ENCODE assay signal across 10 mouse cellular contexts in the genomic region with DNA sequence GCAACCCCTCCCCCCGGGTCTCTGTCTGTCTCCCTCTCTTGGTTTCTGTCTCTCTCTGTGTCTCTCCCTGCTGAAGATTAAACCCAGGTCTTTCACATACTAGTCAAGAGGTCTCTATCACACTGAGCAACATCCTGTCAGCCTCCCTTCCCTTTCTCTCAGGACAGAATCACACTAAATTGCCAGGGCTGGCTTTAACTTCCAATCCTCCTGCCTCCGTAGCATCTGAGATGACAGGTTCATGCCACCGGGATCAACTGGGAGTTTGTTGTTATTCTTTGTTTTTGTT. TPM values are rescaled to one million over a fixed set of nuclear protein-coding genes. Genes with fewer than 3 reads are reported as not detected.
DNase-seq lines count a peak whose midpoint lies in the region; ATAC-seq and TF ChIP-seq lines count a peak whose summit lies in the region.
"Had no signal": no experiment of that assay in that cellular context is flagged by ENCODE, and none has a peak within 500 bp of the region (broad histone marks: within the 10 kb centered on the region; RNA-seq: fewer than 3 reads in every experiment).

No protein-coding gene starts in this region.

- no peak for TF ChIP-seq CTCF in thymus, adult 2 months (IDR thresholded peaks at IDR 0.05; ENCODE audit: borderline replicate concordance, control insufficient read depth, extremely low read depth, insufficient read depth, low read length, poor library complexity)

- H3K27me3 ChIP-seq in hindbrain, embryonic 10.5 days (ENCODE audit: insufficient read depth, poor library complexity, severe bottlenecking): peaks cover 21% of the 10 kb centered on the region
- H3K27me3 ChIP-seq in hindbrain, embryonic 13.5 days: peaks cover 24% of the 10 kb centered on the region
- H3K27me3 ChIP-seq in thymus, adult 2 months (ENCODE audit: control insufficient read depth, insufficient read depth, low read length): no peaks in the 10 kb centered on the region
- no peaks in the 10 kb centered on the region for H3K27me3 ChIP-seq in intestine, embryonic 15.5 days (replicated peaks)

- WGBS in hindbrain, embryonic 10.5 days: 47% methylated on average over 3 of the region's 3 CpGs
- 63% methylated on average over 3 of the region's 3 CpGs for WGBS in hindbrain, embryonic 13.5 days
- WGBS in thymus, adult 2 months: 48% methylated on average over 3 of the region's 3 CpGs
- WGBS in intestine, embryonic 15.5 days: 51% methylated on average over 3 of the region's 3 CpGs

- no peak overlapping the region for H3K9ac ChIP-seq in hindbrain, embryonic 13.5 days
- no peak overlapping the region for H3K9ac ChIP-seq in intestine, embryonic 15.5 days

- H3K9me3 ChIP-seq in hindbrain, embryonic 10.5 days: no peaks in the 10 kb centered on the region
- no peaks in the 10 kb centered on the region for H3K9me3 ChIP-seq in hindbrain, embryonic 13.5 days
- H3K9me3 ChIP-seq in intestine, embryonic 15.5 days: no peaks in the 10 kb centered on the region

- H3K36me3 ChIP-seq in hindbrain, embryonic 10.5 days: no peaks in the 10 kb centered on the region
- no peaks in the 10 kb centered on the region for H3K36me3 ChIP-seq in hindbrain, embryonic 13.5 days
- H3K36me3 ChIP-seq in thymus, adult 2 months (ENCODE audit: control insufficient read depth, insufficient read depth, low read length): no peaks in the 10 kb centered on the region
- H3K36me3 ChIP-seq in intestine, embryonic 15.5 days: no peaks in the 10 kb centered on the region

- 0 out of 2 replicates have a peak overlapping the region, but pooled peaks have one; percentile 20 for H3K4me3 ChIP-seq in hindbrain, embryonic 10.5 days
- no peak overlapping the region for H3K4me3 ChIP-seq in hindbrain, embryonic 13.5 days
- no peak overlapping the region for H3K4me3 ChIP-seq in thymus, adult 2 months (ENCODE audit: control insufficient read depth, insufficient read depth, low read length)
- no peak overlapping the region for H3K4me3 ChIP-seq in intestine, embryonic 15.5 days (replicated peaks)
- H3K4me3 ChIP-seq: erythroblast, embryonic 14.5 days had no signal

- peak overlapping the region; percentile 78; the same call in 1 of the 2 replicates for H3K27ac ChIP-seq in hindbrain, embryonic 10.5 days
- no peak overlapping the region for H3K27ac ChIP-seq in hindbrain, embryonic 13.5 days
- peak overlapping the region; percentile 63 for H3K27ac ChIP-seq in thymus, adult 2 months (ENCODE audit: control insufficient read depth, insufficient read depth, low read length)
- H3K27ac ChIP-seq in intestine, embryonic 15.5 days: peak overlapping the region; percentile 91

- no peak overlapping the region for H3K4me2 ChIP-seq in hindbrain, embryonic 13.5 days
- peak overlapping the region; percentile 35; the same call in 1 of the 2 replicates for H3K4me2 ChIP-seq in intestine, embryonic 15.5 days (replicated peaks)

- peaks cover 34% of the 10 kb centered on the region for H3K4me1 ChIP-seq in hindbrain, embryonic 10.5 days (replicated peaks)
- peaks cover 19% of the 10 kb centered on the region for H3K4me1 ChIP-seq in hindbrain, embryonic 13.5 days (replicated peaks)
- peaks cover 41% of the 10 kb centered on the region for H3K4me1 ChIP-seq in thymus, adult 2 months (replicated peaks; ENCODE audit: control insufficient read depth, insufficient read depth, low read length)
- H3K4me1 ChIP-seq in intestine, embryonic 15.5 days (replicated peaks): peaks cover 36% of the 10 kb centered on the region

- ATAC-seq in hindbrain, embryonic 13.5 days (ENCODE audit: low FRiP score): no peak
- no peak for ATAC-seq in intestine, embryonic 15.5 days
- no peak for ATAC-seq in granulocyte monocyte progenitor cell, adult 5-6 weeks (replicated peaks; ENCODE audit: poor library complexity, severe bottlenecking)

- no peak for TF ChIP-seq POLR2A in thymus, adult 2 months (IDR thresholded peaks at IDR 0.05; ENCODE audit: control insufficient read depth, extremely low read depth, insufficient read depth, low read length, poor library complexity)

- no peak for DNase-seq in hindbrain, embryonic 10.5 days (ENCODE audit: low spot score)
- DNase-seq in thymus, adult 2 months: peak; percentile 21
- DNase-seq in thymus, postnatal 0 days (ENCODE audit: low spot score): no peak
- no peak for DNase-seq in natural killer cell, adult 2 months (ENCODE audit: low spot score in 2 of 2)
- no peak for DNase-seq in frontal cortex, postnatal 10 days (ENCODE audit: low spot score in 2 of 2)
- DNase-seq: kidney, adult 9 months had no signal

RNA-seq across cellular contexts. Expression of a gene that starts 20.3 kb away (rescaled TPM):
- polyA plus RNA-seq in hindbrain, embryonic 10.5 days (2016; fragmentation: Nextera tagmentation; extraction: Ambion mirVana): 14,349 and 15,462 TPM in 2 replicates
- 17,657 and 17,716 TPM in 2 replicates for polyA plus RNA-seq in hindbrain, embryonic 13.5 days (2015; fragmentation: Nextera tagmentation; extraction: Ambion mirVana)
- 6,903 and 9,637 TPM in 2 replicates for polyA plus RNA-seq in thymus, adult 2 months (2012; rRNA removed)
- 27,108 and 27,970 TPM in 2 replicates for polyA plus RNA-seq in thymus, postnatal 0 days (2015; fragmentation: Nextera tagmentation; extraction: Ambion mirVana)
- 14,579 and 17,104 TPM in 2 replicates for polyA plus RNA-seq in intestine, embryonic 15.5 days (2015; fragmentation: Nextera tagmentation; extraction: Ambion mirVana)
- total RNA-seq in granulocyte monocyte progenitor cell, adult 5-6 weeks (2014; fragmentation: Nextera tagmentation): 2,571 and 3,677 TPM in 2 replicates
- 2,475 and 4,369 TPM in 2 replicates for total RNA-seq in granulocyte monocyte progenitor cell, adult 5-6 weeks (2017)

RNA-seq across cellular contexts. Expression of a gene that starts 31.7 kb away (rescaled TPM):
- 23.8 and 24.2 TPM in 2 replicates for polyA plus RNA-seq in hindbrain, embryonic 10.5 days (2016; fragmentation: Nextera tagmentation; extraction: Ambion mirVana)
- 36.6 and 36.9 TPM in 2 replicates for polyA plus RNA-seq in hindbrain, embryonic 13.5 days (2015; fragmentation: Nextera tagmentation; extraction: Ambion mirVana)
- 25.8 and 29.9 TPM in 2 replicates for polyA plus RNA-seq in thymus, adult 2 months (2012; rRNA removed)
- 4.7 and 5.9 TPM in 2 replicates for polyA plus RNA-seq in thymus, postnatal 0 days (2015; fragmentation: Nextera tagmentation; extraction: Ambion mirVana)
- 11.1 and 11.4 TPM in 2 replicates for polyA plus RNA-seq in intestine, embryonic 15.5 days (2015; fragmentation: Nextera tagmentation; extraction: Ambion mirVana)
- 4.0 and 4.1 TPM in 2 replicates for total RNA-seq in granulocyte monocyte progenitor cell, adult 5-6 weeks (2014; fragmentation: Nextera tagmentation)
- total RNA-seq in granulocyte monocyte progenitor cell, adult 5-6 weeks (2017): 1.7 and 2.4 TPM in 2 replicates

RNA-seq across cellular contexts. Expression of a gene that starts 33.3 kb away (rescaled TPM):
- polyA plus RNA-seq in hindbrain, embryonic 10.5 days (2016; fragmentation: Nextera tagmentation; extraction: Ambion mirVana): 757 and 846 TPM in 2 replicates
- polyA plus RNA-seq in hindbrain, embryonic 13.5 days (2015; fragmentation: Nextera tagmentation; extraction: Ambion mirVana): 484 and 516 TPM in 2 replicates
- polyA plus RNA-seq in thymus, adult 2 months (2012; rRNA removed): 148 and 157 TPM in 2 replicates
- 33.5 and 37.0 TPM in 2 replicates for polyA plus RNA-seq in thymus, postnatal 0 days (2015; fragmentation: Nextera tagmentation; extraction: Ambion mirVana)
- polyA plus RNA-seq in intestine, embryonic 15.5 days (2015; fragmentation: Nextera tagmentation; extraction: Ambion mirVana): 140 and 170 TPM in 2 replicates
- total RNA-seq in granulocyte monocyte progenitor cell, adult 5-6 weeks (2014; fragmentation: Nextera tagmentation): not detected in 2 replicates
- not detected in 2 replicates for total RNA-seq in granulocyte monocyte progenitor cell, adult 5-6 weeks (2017)
